Mouse (Mus musculus): ENCODE results near the gene Tpcn1. TPM values are rescaled to one million over a fixed set of nuclear protein-coding genes. Genes with fewer than 3 reads are reported as not detected.

Tpcn1 gene
- polyA plus RNA-seq, 1 experiment from 2014 or later, result 15.6 TPM

DNA sequence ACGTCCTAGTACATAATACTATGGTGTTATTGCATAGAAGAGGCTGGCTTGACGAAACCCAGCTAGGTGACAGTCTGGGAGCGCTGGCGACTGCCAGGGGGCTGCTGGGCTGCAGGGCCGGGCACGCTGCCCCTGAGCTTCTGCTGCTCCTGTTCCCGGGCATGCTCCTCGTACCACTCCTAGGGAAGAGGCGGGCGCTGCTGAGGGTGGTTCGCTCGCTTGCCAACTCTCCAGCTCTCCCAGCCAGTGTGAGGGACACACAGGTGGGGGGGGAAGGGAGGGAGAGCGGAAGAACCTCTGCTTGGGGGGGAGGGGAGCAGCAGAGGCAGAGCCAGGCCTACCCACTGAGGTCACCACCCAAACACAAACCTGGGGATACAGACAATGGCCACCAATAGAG lies 52.4 kb downstream of the Tpcn1 start:
- no peak for ATAC-seq
- peaks cover 34% of the 10 kb centered on the region for H3K4me1 ChIP-seq (replicated peaks)
- H3K27me3 ChIP-seq, result no peaks in the 10 kb centered on the region
- no peak overlapping the region for H3K4me3 ChIP-seq (replicated peaks)
- H3K9ac ChIP-seq (replicated peaks), result no peak overlapping the region
- H3K27ac ChIP-seq, result no peak overlapping the region
- WGBS, result 84% methylated on average over 12 of the region's 13 CpGs
- no peaks in the 10 kb centered on the region for H3K9me3 ChIP-seq
- H3K4me2 ChIP-seq (replicated peaks), result no peak overlapping the region
- peaks cover 30% of the 10 kb centered on the region for H3K36me3 ChIP-seq

- Histone ChIP-seq H3K9ac (replicated peaks) (no peak overlapping the region), H3K36me3 (peaks cover 21% of the 10 kb centered on the region), H3K4me1 (replicated peaks) (peaks cover 34% of the 10 kb centered on the region), H3K27ac (peak overlapping the region; percentile 65), H3K4me3 (replicated peaks) (no peak overlapping the region), H3K9me3 (no peaks in the 10 kb centered on the region), H3K4me2 (replicated peaks) (no peak overlapping the region), H3K27me3 (no peaks in the 10 kb centered on the region)
- WGBS, result 39% methylated on average over 2 of the region's 2 CpGs
- 0 out of 2 replicates have a peak, but pooled peaks have one; percentile 38 for ATAC-seq
These were observed 53.8 kb downstream of the Tpcn1 start for GRCm38 (mm10) chr5:120534686-120535075.

- WGBS, result 45% methylated on average over 15 of the region's 15 CpGs
- peaks cover 34% of the 10 kb centered on the region for H3K4me1 ChIP-seq (replicated peaks)
- H3K9me3 ChIP-seq, result no peaks in the 10 kb centered on the region
- H3K9ac ChIP-seq (replicated peaks), result no peak overlapping the region
- H3K27me3 ChIP-seq, result no peaks in the 10 kb centered on the region
- peak; percentile 43; the same call in 1 of the 2 replicates for ATAC-seq
- peaks cover 16% of the 10 kb centered on the region; the same call in 1 of the 2 replicates for H3K36me3 ChIP-seq
- H3K27ac ChIP-seq, result peak overlapping the region; percentile 65
- H3K4me3 ChIP-seq (replicated peaks), result no peak overlapping the region
- H3K4me2 ChIP-seq (replicated peaks), result no peak overlapping the region
These were observed 54.3 kb downstream of the Tpcn1 start for GRCm38 (mm10) chr5:120534071-120534685.

- no peaks in the 10 kb centered on the region for H3K27me3 ChIP-seq
- no peaks in the 10 kb centered on the region for H3K9me3 ChIP-seq
- no peak for ATAC-seq
- no peak overlapping the region for H3K27ac ChIP-seq
- no peak overlapping the region for H3K9ac ChIP-seq (replicated peaks)
- H3K4me3 ChIP-seq (replicated peaks), result no peak overlapping the region
- no peak overlapping the region for H3K4me2 ChIP-seq (replicated peaks)
- H3K36me3 ChIP-seq, result no peaks in the 10 kb centered on the region
- WGBS, result 89% methylated on average over 8 of the region's 8 CpGs
- peaks cover 33% of the 10 kb centered on the region for H3K4me1 ChIP-seq (replicated peaks)
These were observed 56.8 kb downstream of the Tpcn1 start for GRCm38 (mm10) chr5:120531631-120532030.

DNA sequence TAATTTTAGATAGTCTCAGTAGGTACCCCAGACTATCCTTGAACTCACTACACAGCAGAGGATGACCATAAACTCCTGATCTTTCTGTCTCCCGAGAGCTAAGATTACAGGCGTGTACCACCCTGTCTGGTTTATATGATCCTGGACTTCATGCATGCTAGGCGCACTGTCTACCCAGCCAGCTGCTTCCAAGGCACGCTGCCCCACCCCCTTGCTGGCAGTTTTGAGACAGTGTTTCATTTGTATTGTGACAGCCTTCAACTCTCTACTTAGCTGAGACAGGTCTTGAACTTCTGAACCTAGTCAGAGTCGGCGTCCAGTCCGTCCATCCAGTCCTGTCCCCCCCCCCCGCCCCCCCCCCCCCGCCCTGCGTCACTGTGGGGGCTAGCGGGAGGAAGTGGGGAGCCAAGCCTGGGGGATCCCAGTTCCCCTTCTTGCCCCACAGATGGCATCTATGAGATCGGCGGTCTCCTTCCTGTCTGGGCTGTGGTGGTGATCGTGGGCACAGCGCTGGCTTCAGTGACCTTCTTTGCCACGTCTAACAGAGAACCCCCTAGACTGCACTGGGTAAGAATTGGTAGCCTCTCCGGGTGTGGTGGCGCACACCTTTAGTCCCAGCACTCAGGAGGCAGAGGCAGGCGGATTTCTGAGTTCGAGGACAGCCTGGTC lies 61.0 kb downstream of the Tpcn1 start:
- Histone ChIP-seq H3K36me3 (no peaks in the 10 kb centered on the region), H3K4me2 (replicated peaks) (no peak overlapping the region), H3K27ac (no peak overlapping the region), H3K4me3 (replicated peaks) (no peak overlapping the region), H3K27me3 (no peaks in the 10 kb centered on the region), H3K4me1 (replicated peaks) (no peaks in the 10 kb centered on the region), H3K9me3 (no peaks in the 10 kb centered on the region), H3K9ac (replicated peaks) (no peak overlapping the region)
- ATAC-seq, result no peak
- WGBS, result 89% methylated on average over 17 of the region's 20 CpGs

GRCm38 (mm10) chr5:120526311-120526710 lies 62.2 kb downstream of the Tpcn1 start:
- no peak overlapping the region for H3K4me3 ChIP-seq (replicated peaks)
- 87% methylated on average over 11 of the region's 11 CpGs for whole genome bisulfite sequencing
- H3K9me3 ChIP-seq, result no peaks in the 10 kb centered on the region
- no peak for ATAC-seq
- H3K4me2 ChIP-seq (replicated peaks), result no peak overlapping the region
- no peaks in the 10 kb centered on the region for H3K27me3 ChIP-seq
- H3K27ac ChIP-seq, result no peak overlapping the region
- no peaks in the 10 kb centered on the region for H3K4me1 ChIP-seq (replicated peaks)
- no peak overlapping the region for H3K9ac ChIP-seq (replicated peaks)
- H3K36me3 ChIP-seq, result no peaks in the 10 kb centered on the region

DNA sequence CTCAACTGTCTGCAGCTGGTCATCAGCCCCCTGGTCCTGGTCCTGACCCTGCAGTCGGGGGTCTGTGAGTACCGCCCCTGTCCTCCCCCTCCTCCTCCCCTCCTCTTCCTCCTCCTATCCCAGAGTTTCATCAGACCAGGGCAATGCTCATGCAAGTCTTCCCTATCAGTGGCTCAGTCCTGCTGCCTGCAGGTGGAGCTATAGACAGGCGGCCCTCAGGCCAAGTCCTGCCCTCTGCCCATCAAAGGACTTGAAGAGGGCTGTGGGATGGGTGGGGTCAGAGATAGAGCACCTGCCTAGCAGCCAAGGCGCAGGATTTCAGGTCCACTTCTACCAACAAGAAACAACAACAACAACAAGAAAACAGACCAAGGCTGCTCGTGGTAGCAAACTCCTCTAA lies 62.7 kb downstream of the Tpcn1 start:
- no peaks in the 10 kb centered on the region for H3K36me3 ChIP-seq
- 45% methylated on average over 5 of the region's 5 CpGs for WGBS
- no peaks in the 10 kb centered on the region for H3K27me3 ChIP-seq
- H3K27ac ChIP-seq, result no peak overlapping the region
- H3K4me3 ChIP-seq (replicated peaks), result no peak overlapping the region
- H3K9me3 ChIP-seq, result no peaks in the 10 kb centered on the region
- no peak overlapping the region for H3K9ac ChIP-seq (replicated peaks)
- no peaks in the 10 kb centered on the region for H3K4me1 ChIP-seq (replicated peaks)
- ATAC-seq, result no peak
- no peak overlapping the region for H3K4me2 ChIP-seq (replicated peaks)

GRCm38 (mm10) chr5:120524736-120525135 lies 63.7 kb downstream of the Tpcn1 start:
- Histone ChIP-seq H3K4me1 (replicated peaks) (no peaks in the 10 kb centered on the region), H3K27ac (no peak overlapping the region), H3K36me3 (no peaks in the 10 kb centered on the region), H3K9me3 (no peaks in the 10 kb centered on the region), H3K27me3 (no peaks in the 10 kb centered on the region), H3K9ac (replicated peaks) (no peak overlapping the region), H3K4me2 (replicated peaks) (no peak overlapping the region), H3K4me3 (replicated peaks) (no peak overlapping the region)
- ATAC-seq, result no peak
- WGBS, result 90% methylated on average over 2 of the region's 2 CpGs

GRCm38 (mm10) chr5:120522649-120523048 lies 65.8 kb downstream of the Tpcn1 start:
- H3K4me3 ChIP-seq (replicated peaks), result no peak overlapping the region
- H3K9ac ChIP-seq (replicated peaks), result no peak overlapping the region
- no peaks in the 10 kb centered on the region for H3K27me3 ChIP-seq
- WGBS, result 85% methylated on average over 3 of the region's 3 CpGs
- H3K27ac ChIP-seq, result no peak overlapping the region
- ATAC-seq, result no peak
- H3K4me1 ChIP-seq (replicated peaks), result no peaks in the 10 kb centered on the region
- H3K4me2 ChIP-seq (replicated peaks), result no peak overlapping the region
- no peaks in the 10 kb centered on the region for H3K9me3 ChIP-seq
- H3K36me3 ChIP-seq, result no peaks in the 10 kb centered on the region

DNA sequence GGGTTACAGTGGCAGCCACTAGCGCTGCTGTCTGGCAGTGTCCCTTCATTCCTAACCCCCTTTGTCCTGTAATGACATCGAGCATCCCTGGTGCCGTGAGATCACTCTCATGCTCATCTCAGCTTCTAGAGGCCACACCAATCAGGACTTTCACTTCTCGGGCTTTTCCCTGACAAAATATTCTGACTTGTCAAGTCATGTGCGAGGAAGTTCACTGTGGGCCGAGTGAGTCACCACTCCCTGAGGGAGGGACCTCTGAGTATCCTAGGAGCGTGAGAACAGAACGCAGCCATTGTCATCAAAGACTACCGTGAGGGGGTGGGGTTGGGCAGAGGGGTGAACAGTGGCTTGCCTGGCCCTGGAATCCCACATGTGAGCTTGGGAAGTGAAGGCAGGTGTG lies 70.9 kb downstream of the Tpcn1 start:
- Histone ChIP-seq H3K4me3 (replicated peaks) (no peak overlapping the region), H3K27ac (no peak overlapping the region), H3K9ac (replicated peaks) (no peak overlapping the region), H3K27me3 (no peaks in the 10 kb centered on the region; the same call in 1 of the 2 replicates), H3K9me3 (no peaks in the 10 kb centered on the region), H3K36me3 (no peaks in the 10 kb centered on the region), H3K4me1 (replicated peaks) (peaks cover 26% of the 10 kb centered on the region), H3K4me2 (replicated peaks) (no peak overlapping the region)
- 50% methylated on average over 9 of the region's 9 CpGs for WGBS
- ATAC-seq, result no peak

- H3K27me3 ChIP-seq, result peaks cover 11% of the 10 kb centered on the region
- no peak overlapping the region for H3K4me3 ChIP-seq (replicated peaks)
- H3K9me3 ChIP-seq, result no peaks in the 10 kb centered on the region
- H3K9ac ChIP-seq (replicated peaks), result no peak overlapping the region
- H3K4me2 ChIP-seq (replicated peaks), result no peak overlapping the region
- ATAC-seq, result no peak
- no peak overlapping the region for H3K27ac ChIP-seq
- 71% methylated on average over 15 of the region's 15 CpGs for WGBS
- H3K36me3 ChIP-seq, result no peaks in the 10 kb centered on the region
- H3K4me1 ChIP-seq (replicated peaks), result peaks cover 28% of the 10 kb centered on the region
These were observed 72.1 kb downstream of the Tpcn1 start for GRCm38 (mm10) chr5:120516221-120516984.

DNA sequence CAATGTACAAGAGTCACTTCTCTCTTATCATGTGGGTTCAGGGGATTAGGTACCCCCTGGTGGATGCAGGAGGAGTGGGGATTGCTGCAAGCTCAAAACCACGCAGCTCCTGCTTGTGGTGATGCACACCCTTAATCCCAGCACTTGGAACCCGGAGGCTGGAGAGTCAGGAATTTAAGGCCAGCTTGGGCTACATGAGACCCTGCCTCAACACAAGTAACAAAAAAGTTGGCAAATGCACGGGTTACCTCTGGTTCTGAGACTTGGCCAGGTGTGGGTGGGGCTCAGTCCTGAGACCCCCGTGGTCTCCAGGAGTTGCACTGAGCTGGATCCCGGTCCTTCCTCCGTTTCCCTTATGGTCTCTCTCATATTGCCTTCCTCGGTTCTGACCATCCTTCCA lies 73.0 kb downstream of the Tpcn1 start:
- no peak overlapping the region for H3K4me2 ChIP-seq (replicated peaks)
- 80% methylated on average over 7 of the region's 7 CpGs for WGBS
- H3K4me1 ChIP-seq (replicated peaks), result peaks cover 38% of the 10 kb centered on the region
- H3K4me3 ChIP-seq (replicated peaks), result no peak overlapping the region
- ATAC-seq, result no peak
- no peak overlapping the region for H3K9ac ChIP-seq (replicated peaks)
- H3K36me3 ChIP-seq, result no peaks in the 10 kb centered on the region
- peaks cover 15% of the 10 kb centered on the region for H3K27me3 ChIP-seq
- H3K9me3 ChIP-seq, result no peaks in the 10 kb centered on the region
- H3K27ac ChIP-seq, result no peak overlapping the region
